Mouse (Mus musculus) retina, embryonic 14.5 days (tissue): ENCODE measurements at regions not wholly inside any gene's neighbourhood (a gene's known extent, or its start where the extent isn't known, plus 50 kb on each side); places are given as distances from the start of the nearest gene placed in this dataset.

Experiments used
- DNase-seq: peaks from one replicate; pipeline ENCODE4 v3.0.0-alpha.2; 2015; ENCODE audit warnings: low spot score

GRCm38 (mm10) chr11:25538641-25539258, 671.8 kb downstream of the 5730522E02Rik start:
- no peak for DNase-seq

GRCm38 (mm10) chr11:25536069-25536468, 674.5 kb downstream of the 5730522E02Rik start:
- no peak for DNase-seq

- no peak for DNase-seq
These were observed 677.5 kb downstream of the 5730522E02Rik start for GRCm38 (mm10) chr11:25533081-25533480.

GRCm38 (mm10) chr11:25531668-25532398, 678.7 kb downstream of the 5730522E02Rik start:
- no peak for DNase-seq

GRCm38 (mm10) chr11:25528056-25528455, 682.5 kb downstream of the 5730522E02Rik start:
- no peak for DNase-seq

GRCm38 (mm10) chr11:25518903-25519302, 691.7 kb downstream of the 5730522E02Rik start:
- no peak for DNase-seq

GRCm38 (mm10) chr11:25518131-25518530, 692.4 kb downstream of the 5730522E02Rik start:
- no peak for DNase-seq

- no peak for DNase-seq
These were observed 705.1 kb downstream of the 5730522E02Rik start for GRCm38 (mm10) chr11:25505500-25505899.

- no peak for DNase-seq
These were observed 736.7 kb downstream of the 5730522E02Rik start for GRCm38 (mm10) chr11:25473682-25474365.

- DNase-seq: peak; percentile 11
These were observed 740.7 kb downstream of the 5730522E02Rik start for GRCm38 (mm10) chr11:25469819-25470218.

GRCm38 (mm10) chr11:25437206-25437605, 773.4 kb downstream of the 5730522E02Rik start:
- DNase-seq: no peak

- DNase-seq: peak; percentile 49
These were observed 774.9 kb downstream of the 5730522E02Rik start for GRCm38 (mm10) chr11:25435645-25436044.

GRCm38 (mm10) chr11:25423186-25423585, 787.4 kb downstream of the 5730522E02Rik start:
- no peak for DNase-seq

GRCm38 (mm10) chr11:25421486-25421885, 789.1 kb downstream of the 5730522E02Rik start:
- no peak for DNase-seq

GRCm38 (mm10) chr11:25410403-25411090, 800.0 kb downstream of the 5730522E02Rik start:
- DNase-seq: no peak

- no peak for DNase-seq
These were observed 818.9 kb downstream of the 5730522E02Rik start for GRCm38 (mm10) chr11:25391649-25392048.

GRCm38 (mm10) chr11:25367111-25367510, 843.5 kb downstream of the 5730522E02Rik start:
- DNase-seq: no peak

- peak; percentile 11 for DNase-seq
These were observed 845.1 kb downstream of the 5730522E02Rik start for GRCm38 (mm10) chr11:25365433-25365832.

GRCm38 (mm10) chr11:25359723-25360122, 850.8 kb downstream of the 5730522E02Rik start:
- DNase-seq: no peak

- DNase-seq: peak; percentile 26
These were observed 852.7 kb downstream of the 5730522E02Rik start for GRCm38 (mm10) chr11:25357717-25358411.
